ENCODE assay signal across 10 mouse cellular contexts in the genomic region with DNA sequence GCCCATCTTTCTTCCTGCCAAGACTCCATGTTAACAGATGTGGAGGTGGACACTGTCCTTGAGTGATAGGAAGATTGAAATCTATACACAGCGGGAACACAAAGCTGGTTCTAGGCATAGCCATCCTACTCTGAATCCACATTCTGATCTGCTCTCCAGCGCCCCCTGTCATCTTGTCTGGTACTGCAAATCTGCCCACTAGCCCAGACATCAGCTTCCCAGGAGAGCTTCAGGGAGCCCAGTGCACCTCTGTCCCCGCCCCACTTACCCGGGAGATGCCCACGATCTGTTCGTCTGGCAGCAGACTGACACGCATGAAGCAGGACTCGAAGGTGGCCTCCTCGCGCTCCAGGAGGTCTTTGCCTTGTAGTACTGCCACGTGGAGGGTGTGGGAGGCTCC. TPM values are rescaled to one million over a fixed set of nuclear protein-coding genes. Genes with fewer than 3 reads are reported as not detected.
DNase-seq lines count a peak whose midpoint lies in the region; ATAC-seq and TF ChIP-seq lines count a peak whose summit lies in the region.
"Had no signal": no experiment of that assay in that cellular context is flagged by ENCODE, and none has a peak within 500 bp of the region (broad histone marks: within the 10 kb centered on the region; RNA-seq: fewer than 3 reads in every experiment).

No protein-coding gene starts in this region.

- peak; percentile 70 for TF ChIP-seq CTCF in ES-Bruce4 (IDR thresholded peaks at IDR 0.05; ENCODE audit: low read depth, low read length)

- no peaks in the 10 kb centered on the region for H3K4me1 ChIP-seq in heart, embryonic 11.5 days (ENCODE audit: control insufficient read depth, insufficient read depth, low read length)
- H3K4me1 ChIP-seq in ES-Bruce4 (ENCODE audit: control insufficient read depth, insufficient read depth, low read length), result no peaks in the 10 kb centered on the region

- no peak overlapping the region for H3K27ac ChIP-seq in heart, embryonic 11.5 days (ENCODE audit: low read depth, low read length)
- no peak overlapping the region for H3K27ac ChIP-seq in ES-Bruce4 (ENCODE audit: insufficient read depth, low read length)
- H3K27ac ChIP-seq: embryonic facial prominence, embryonic 13.5 days had no signal

- no peak for TF ChIP-seq POLR2A in ES-Bruce4 (IDR thresholded peaks at IDR 0.05; ENCODE audit: insufficient read depth, low read length)

- DNase-seq in heart, postnatal 14 days, result peak; percentile 35 to 71
- DNase-seq in c-Kit-negative CD71-positive TER-119-positive erythroid progenitor cells, embryonic 14.5 days (ENCODE audit: low read depth, low spot score), result peak; percentile 47
- peak; percentile 53 for DNase-seq in forelimb bud, embryonic 11.5 days (ENCODE audit: low read depth, low spot score)
- DNase-seq in left cerebral cortex, postnatal 14 days (ENCODE audit: low spot score in 2 of 2), result peak; percentile 51 to 59
- peak; percentile 50 to 66 for DNase-seq in natural killer cell, adult 2 months (ENCODE audit: low spot score in 2 of 2)
- peak; percentile 59 for DNase-seq in thymus, postnatal 25 days

- H3K4me3 ChIP-seq in heart, embryonic 11.5 days (ENCODE audit: low read depth, low read length), result no peak overlapping the region
- H3K4me3 ChIP-seq in ES-Bruce4 (ENCODE audit: low read depth, low read length), result no peak overlapping the region
- H3K4me3 ChIP-seq: embryonic facial prominence, embryonic 13.5 days had no signal

- H3K9me3 ChIP-seq in heart, embryonic 11.5 days (replicated peaks; ENCODE audit: control insufficient read depth, low read length), result no peaks in the 10 kb centered on the region
- H3K9me3 ChIP-seq in ES-Bruce4 (replicated peaks; ENCODE audit: control insufficient read depth, insufficient read depth, low read length, poor library complexity, severe bottlenecking), result no peaks in the 10 kb centered on the region
- H3K9me3 ChIP-seq: embryonic facial prominence, embryonic 13.5 days had no signal

- no peak overlapping the region for H3K9ac ChIP-seq in heart, embryonic 11.5 days (ENCODE audit: low read depth, low read length)
- H3K9ac ChIP-seq in ES-Bruce4 (ENCODE audit: low read depth, poor library complexity, severe bottlenecking), result no peak overlapping the region
- H3K9ac ChIP-seq: embryonic facial prominence, embryonic 13.5 days had no signal

- WGBS in heart, embryonic 11.5 days (ENCODE audit: insufficient replicate concordance), result 11% methylated on average over 11 of the region's 11 CpGs

- intact Hi-C loops in heart, postnatal 14 days (cut with DNase I), result no loop called here
- intact Hi-C loops in left cerebral cortex, postnatal 14 days (cut with DNase I), result no loop called here

- no peak overlapping the region for H3K4me2 ChIP-seq in heart, embryonic 11.5 days
- H3K4me2 ChIP-seq: embryonic facial prominence, embryonic 13.5 days had no signal

- no peaks in the 10 kb centered on the region for H3K36me3 ChIP-seq in heart, embryonic 11.5 days (ENCODE audit: control insufficient read depth, insufficient read depth, low read length)
- no peaks in the 10 kb centered on the region for H3K36me3 ChIP-seq in ES-Bruce4 (ENCODE audit: control insufficient read depth, insufficient read depth, low read length, poor library complexity, severe bottlenecking)
- H3K36me3 ChIP-seq: embryonic facial prominence, embryonic 13.5 days had no signal

- H3K27me3 ChIP-seq in heart, embryonic 11.5 days (ENCODE audit: control insufficient read depth, insufficient read depth, low read length), result no peaks in the 10 kb centered on the region
- no peaks in the 10 kb centered on the region for H3K27me3 ChIP-seq in ES-Bruce4 (ENCODE audit: control insufficient read depth, insufficient read depth, low read length, poor library complexity, severe bottlenecking)
- H3K27me3 ChIP-seq: embryonic facial prominence, embryonic 13.5 days had no signal

- no peak for TF ChIP-seq EP300 in ES-Bruce4 (IDR thresholded peaks at IDR 0.05; ENCODE audit: insufficient read depth, low read depth, low read length)

- no peak for ATAC-seq in heart, embryonic 11.5 days (replicated peaks; ENCODE audit: insufficient number of reproducible peaks, low FRiP score, low TSS enrichment)

RNA-seq across cellular contexts. Expression of a gene that starts 17.0 kb away (rescaled TPM):
- 1 to 10 TPM; 5.9 to 6.6 TPM for total RNA-seq in heart, postnatal 14 days (2021)
- 28.5 and 31.1 TPM in 2 replicates for polyA plus RNA-seq in heart, embryonic 11.5 days (2014; fragmentation: Nextera tagmentation; extraction: Ambion mirVana)
- polyA plus RNA-seq in ES-Bruce4 (2011; ENCODE audit: insufficient read depth, insufficient read length, low read depth, missing spikeins), result 12.4 and 16.9 TPM in 2 replicates
- 1 to 10 TPM; 1.3 to 1.4 TPM for total RNA-seq in left cerebral cortex, postnatal 14 days (2021)

RNA-seq across cellular contexts. Expression of a gene that starts 21.0 kb away (rescaled TPM):
- 1 to 10 TPM; 1.8 to 5.0 TPM for total RNA-seq in heart, postnatal 14 days (2021)
- 0.72 and 1.3 TPM in 2 replicates for polyA plus RNA-seq in heart, embryonic 11.5 days (2014; fragmentation: Nextera tagmentation; extraction: Ambion mirVana)
- polyA plus RNA-seq in ES-Bruce4 (2011; ENCODE audit: insufficient read depth, insufficient read length, low read depth, missing spikeins), result not detected in 2 replicates
- total RNA-seq in left cerebral cortex, postnatal 14 days (2021), result 10 to 100 TPM; 30.8 to 31.7 TPM

RNA-seq across cellular contexts. Expression of a gene that starts 42.2 kb away (rescaled TPM):
- total RNA-seq in heart, postnatal 14 days (2021), result under 1 TPM in 1 of 2 experiments, not detected in 1; 0.48 TPM
- polyA plus RNA-seq in heart, embryonic 11.5 days (2014; fragmentation: Nextera tagmentation; extraction: Ambion mirVana), result not detected in 2 replicates
- polyA plus RNA-seq in ES-Bruce4 (2011; ENCODE audit: insufficient read depth, insufficient read length, low read depth, missing spikeins), result not detected in 2 replicates
- total RNA-seq in left cerebral cortex, postnatal 14 days (2021), result not detected
- total RNA-seq: left cerebral cortex, adult 18-20 months had no signal
- polyA plus RNA-seq: embryonic facial prominence, embryonic 13.5 days had no signal

RNA-seq across cellular contexts. Expression of a gene that starts 54.0 kb away (rescaled TPM):
- 10 to 100 TPM in 1 of 2 experiments, 1 to 10 TPM in 1; 6.4 to 21.2 TPM for total RNA-seq in heart, postnatal 14 days (2021)
- 12.8 and 13.9 TPM in 2 replicates for polyA plus RNA-seq in heart, embryonic 11.5 days (2014; fragmentation: Nextera tagmentation; extraction: Ambion mirVana)
- polyA plus RNA-seq in ES-Bruce4 (2011; ENCODE audit: insufficient read depth, insufficient read length, low read depth, missing spikeins), result 7.9 TPM in 2 replicates
- 10 to 100 TPM; 57.2 to 59.2 TPM for total RNA-seq in left cerebral cortex, postnatal 14 days (2021)

RNA-seq across cellular contexts. Expression of a gene that starts 58.1 kb away (rescaled TPM):
- 10 to 100 TPM; 47.6 to 49.5 TPM for total RNA-seq in heart, postnatal 14 days (2021)
- polyA plus RNA-seq in heart, embryonic 11.5 days (2014; fragmentation: Nextera tagmentation; extraction: Ambion mirVana), result 34.8 and 44.9 TPM in 2 replicates
- 68.0 and 78.4 TPM in 2 replicates for polyA plus RNA-seq in ES-Bruce4 (2011; ENCODE audit: insufficient read depth, insufficient read length, low read depth, missing spikeins)
- total RNA-seq in left cerebral cortex, postnatal 14 days (2021), result 10 to 100 TPM; 62.1 to 74.9 TPM

Comparison
In these comparisons a context has a peak if more than half of its experiments do, and no peak if none do; other contexts are left out.
1. RNA of a gene that starts 21.0 kb away (total RNA-seq): 30.8 to 31.7 TPM in left cerebral cortex, postnatal 14 days; 1.8 to 5.0 TPM in heart, postnatal 14 days; every median in the first group is over 4 times any median in the second.
2. Peak in every context shown above with its lines, with median percentiles within 50 percentile points of each other: DNase-seq.